Mouse (Mus musculus) retina, adult 2 months (tissue): ENCODE results near the gene Smoc1.

Experiments
- DNase-seq: peaks from one replicate; pipeline ENCODE4 v3.0.0-alpha.2; 2012; ENCODE audit warnings: low read depth, low spot score

Gene Smoc1

GRCm38 (mm10) chr12:81024993-81025392 lies 1.6 kb upstream of the Smoc1 start:
- no peak for DNase-seq

GRCm38 (mm10) chr12:81026995-81027942 lies 661 bp downstream of the Smoc1 start:
- no peak for DNase-seq

GRCm38 (mm10) chr12:81028291-81028920 lies 1.8 kb downstream of the Smoc1 start:
- no peak for DNase-seq

GRCm38 (mm10) chr12:81029731-81030130 lies 3.1 kb downstream of the Smoc1 start:
- no peak for DNase-seq

- DNase-seq = no peak
Observed at GRCm38 (mm10) chr12:81031579-81031978, 5.0 kb downstream of the Smoc1 start.

- DNase-seq = no peak
Observed at GRCm38 (mm10) chr12:81033389-81034041, 6.9 kb downstream of the Smoc1 start.

- DNase-seq = no peak
Observed at GRCm38 (mm10) chr12:81034042-81034417, 7.4 kb downstream of the Smoc1 start.

- DNase-seq = no peak
Observed at GRCm38 (mm10) chr12:81035850-81036249, 9.2 kb downstream of the Smoc1 start.

GRCm38 (mm10) chr12:81043616-81044015 lies 17.0 kb downstream of the Smoc1 start:
- DNase-seq = no peak

- DNase-seq = no peak
Observed at GRCm38 (mm10) chr12:81046926-81047325, 20.3 kb downstream of the Smoc1 start.

- DNase-seq = no peak
Observed at GRCm38 (mm10) chr12:81049661-81050060, 23.1 kb downstream of the Smoc1 start.

- no peak for DNase-seq
Observed at GRCm38 (mm10) chr12:81055000-81055705, 28.5 kb downstream of the Smoc1 start.

GRCm38 (mm10) chr12:81055811-81056210 lies 29.2 kb downstream of the Smoc1 start:
- DNase-seq = no peak

- DNase-seq = no peak
Observed at GRCm38 (mm10) chr12:81057619-81058018, 31.0 kb downstream of the Smoc1 start.

- no peak for DNase-seq
Observed at GRCm38 (mm10) chr12:81058561-81058960, 32.0 kb downstream of the Smoc1 start.

GRCm38 (mm10) chr12:81061831-81062361 lies 35.3 kb downstream of the Smoc1 start:
- no peak for DNase-seq

GRCm38 (mm10) chr12:81063336-81063955 lies 36.8 kb downstream of the Smoc1 start:
- no peak for DNase-seq

- DNase-seq = no peak
Observed at GRCm38 (mm10) chr12:81074139-81074538, 47.5 kb downstream of the Smoc1 start.

GRCm38 (mm10) chr12:81074941-81075340 lies 48.3 kb downstream of the Smoc1 start:
- DNase-seq = no peak

GRCm38 (mm10) chr12:81077953-81078646 lies 51.5 kb downstream of the Smoc1 start:
- DNase-seq = no peak
